Comparison of ENCODE assay signal across 8 mouse cellular contexts in the genomic region with DNA sequence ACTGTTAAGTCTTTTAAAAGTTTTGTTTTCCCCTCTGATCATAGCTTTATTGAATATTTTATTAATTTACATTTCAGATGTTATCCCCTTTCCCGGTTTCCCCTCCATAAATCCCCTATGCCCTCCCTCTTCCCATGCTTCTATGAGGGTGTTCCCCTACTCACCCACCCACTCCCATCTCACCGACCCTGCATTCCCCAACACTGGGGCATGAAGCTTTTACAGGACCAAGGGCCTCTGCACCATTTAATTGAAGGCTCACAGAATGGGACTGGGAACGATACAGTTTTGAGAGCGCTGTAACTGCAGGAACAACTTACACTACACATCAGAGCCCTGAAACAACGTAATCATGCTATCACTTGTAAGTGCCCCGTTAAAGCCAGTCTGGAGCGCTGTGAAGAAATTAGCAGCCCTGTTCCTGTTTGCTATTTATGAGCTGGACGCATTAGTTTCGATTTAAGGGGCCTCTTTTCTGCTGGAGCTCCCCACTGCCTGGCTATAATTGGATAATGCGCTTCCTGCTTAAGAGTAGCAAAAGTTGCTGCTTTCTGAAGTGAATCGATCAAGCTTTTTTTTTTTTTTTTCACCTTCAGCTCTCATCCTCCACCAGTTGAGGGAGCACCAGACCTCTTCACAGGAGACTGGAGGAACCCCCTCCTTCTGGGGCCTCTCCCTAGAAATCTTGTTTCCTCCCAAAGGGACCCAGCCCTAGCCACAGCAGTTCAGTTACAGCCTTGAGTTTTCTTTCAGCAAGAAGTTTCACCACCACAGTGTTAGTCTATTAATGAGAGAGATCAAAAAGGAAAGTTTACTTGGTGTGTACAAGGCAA.
DNase-seq lines count a peak whose midpoint lies in the region; ATAC-seq and TF ChIP-seq lines count a peak whose summit lies in the region.

No protein-coding gene starts in this region.

- no peaks in the 10 kb centered on the region for H3K27me3 ChIP-seq in heart, embryonic 12.5 days (replicated peaks)
- peaks cover 19% of the 10 kb centered on the region for H3K27me3 ChIP-seq in forebrain, embryonic 10.5 days (ENCODE audit: poor library complexity, severe bottlenecking)

- H3K4me3 ChIP-seq in heart, embryonic 12.5 days = peak overlapping the region; percentile 50
- no peak overlapping the region for H3K4me3 ChIP-seq in ES-E14 (ENCODE audit: insufficient read depth in 1 of 2, low read depth in 1 of 2, low read length in 2 of 2, poor library complexity in 1 of 2, severe bottlenecking in 1 of 2)
- peak overlapping the region; percentile 39 for H3K4me3 ChIP-seq in forebrain, embryonic 10.5 days

- H3K9me3 ChIP-seq in heart, embryonic 12.5 days (replicated peaks) = no peaks in the 10 kb centered on the region
- no peaks in the 10 kb centered on the region for H3K9me3 ChIP-seq in ES-E14 (ENCODE audit: control insufficient read depth, insufficient read depth, low read depth, low read length)
- H3K9me3 ChIP-seq in forebrain, embryonic 10.5 days = no peaks in the 10 kb centered on the region

- no peak for ATAC-seq in heart, embryonic 12.5 days (ENCODE audit: insufficient number of reproducible peaks, low FRiP score)
- no peak for ATAC-seq in activated CD4-positive, CD25-positive, alpha-beta regulatory T cell, adult 4 months

- H3K4me1 ChIP-seq in heart, embryonic 12.5 days (replicated peaks) = 0 out of 2 replicates have a peak, but pooled peaks cover 3% of the 10 kb centered on the region
- no peaks in the 10 kb centered on the region for H3K4me1 ChIP-seq in ES-E14 (ENCODE audit: control insufficient read depth in 2 of 2, insufficient read depth in 2 of 2, low read length in 2 of 2, poor library complexity in 1 of 2)
- H3K4me1 ChIP-seq in forebrain, embryonic 10.5 days = peaks cover 20% of the 10 kb centered on the region

- no peak overlapping the region for H3K27ac ChIP-seq in heart, embryonic 12.5 days (ENCODE audit: poor library complexity, severe bottlenecking)
- no peak overlapping the region for H3K27ac ChIP-seq in ES-E14 (ENCODE audit: insufficient read depth, low read depth, low read length, poor library complexity, severe bottlenecking)
- no peak overlapping the region for H3K27ac ChIP-seq in forebrain, embryonic 10.5 days

- in situ Hi-C loops in ES-E14 (cut with MboI; ENCODE audit: low sequenced_read_pairs in 2 of 2, unreplicated experiment in 2 of 2) = no loop called here

- WGBS in heart, embryonic 12.5 days = 14% methylated on average over 11 of the region's 11 CpGs
- 14% methylated on average over 11 of the region's 11 CpGs for WGBS in forebrain, embryonic 10.5 days

- no peaks in the 10 kb centered on the region for H3K36me3 ChIP-seq in heart, embryonic 12.5 days
- no peaks in the 10 kb centered on the region for H3K36me3 ChIP-seq in ES-E14 (ENCODE audit: control insufficient read depth, insufficient read depth, low read length, poor library complexity, severe bottlenecking)
- H3K36me3 ChIP-seq in forebrain, embryonic 10.5 days (replicated peaks) = no peaks in the 10 kb centered on the region

- no peak for DNase-seq in heart, adult 8-10 months (ENCODE audit: low spot score)
- DNase-seq in ES-E14 (ENCODE audit: low read depth, low spot score) = peak; percentile 13
- DNase-seq in forebrain, embryonic 10.5 days (ENCODE audit: extremely low spot score, low spot score) = peak; percentile 16
- peak; percentile 11 to 15 for DNase-seq in layer of hippocampus, adult 8-10 months (ENCODE audit: low spot score in 2 of 2)
- DNase-seq in retina, embryonic 14.5 days (ENCODE audit: low spot score) = peak; percentile 68
- no peak for DNase-seq in urinary bladder, adult 18-20 months (ENCODE audit: low spot score in 2 of 2)

- H3K4me2 ChIP-seq in heart, embryonic 12.5 days = peak overlapping the region; percentile 68

- H3K9ac ChIP-seq in heart, embryonic 12.5 days = peak overlapping the region; percentile 37
- H3K9ac ChIP-seq in ES-E14 (ENCODE audit: insufficient read depth, low read depth, low read length, poor library complexity, severe bottlenecking) = no peak overlapping the region

TF ChIP-seq in ES-E14, 5 proteins besides CTCF, POLR2A, EP300 and RAD21:
- TF ChIP-seq ZNF384 (IDR thresholded peaks at IDR 0.05; ENCODE audit: low read depth, low read length) = peak; percentile 95
- TF ChIP-seq MAFK (IDR thresholded peaks at IDR 0.05; ENCODE audit: insufficient read depth, low read depth, low read length) = no peak
- TF ChIP-seq CHD2 (IDR thresholded peaks at IDR 0.05; ENCODE audit: low read depth, low read length) = no peak
- TF ChIP-seq HCFC1 (IDR thresholded peaks at IDR 0.05; ENCODE audit: borderline replicate concordance, insufficient read depth, low read length) = no peak

Comparison
In these comparisons a context has a peak if more than half of its experiments do, and no peak if none do; other contexts are left out.
1. H3K4me3 ChIP-seq: peak in heart, embryonic 12.5 days (single experiment) and forebrain, embryonic 10.5 days (single experiment); none in ES-E14 (0 of 2).
2. DNase-seq: peak in ES-E14 (single experiment), forebrain, embryonic 10.5 days (single experiment), layer of hippocampus, adult 8-10 months (2 of 2) and retina, embryonic 14.5 days (single experiment); none in heart, adult 8-10 months (single experiment) and urinary bladder, adult 18-20 months (0 of 2).